Mouse (Mus musculus): ENCODE data around the gene Rora.

- TF ChIP-seq CTCF (IDR thresholded peaks at IDR 0.05; ENCODE audit: borderline replicate concordance, control insufficient read depth, extremely low read depth, insufficient read depth, low read length, poor library complexity), result no peak
- TF ChIP-seq POLR2A (IDR thresholded peaks at IDR 0.05; ENCODE audit: control insufficient read depth, extremely low read depth, insufficient read depth, low read length, poor library complexity), result no peak
Observed at GRCm38 (mm10) chr9:69398453-69398850, 744.9 kb downstream of the Rora start.

All from thymus, adult 2 months (tissue).